Mouse (Mus musculus) stomach, postnatal 0 days (tissue): ENCODE data around the gene Tspan2. TPM values are rescaled to one million over a fixed set of nuclear protein-coding genes. Genes with fewer than 3 reads are reported as not detected.

Source experiments
- ATAC-seq: fragments of 200-750 bp; cut with Nextera tagmentation; 2 replicates; pipeline ENCODE4 v1.8.0; 2017; ENCODE audit not compliant: low FRiP score, low TSS enrichment
- DNase-seq: peaks from one replicate; pipeline ENCODE4 v3.0.0-alpha.2; 2016; ENCODE audit warnings: low spot score
- H3K27ac ChIP-seq: fragments of 300-500 bp; sonication (generic); replicated peaks from 2 replicates; pipeline ENCODE4 v1.5.1; 2014; ENCODE audit warnings: mild to moderate bottlenecking, control low read depth
- H3K27me3 ChIP-seq: fragments of 300-500 bp; sonication (generic); 2 replicates; pipeline ENCODE4 v1.6.1; 2014; ENCODE audit warnings: low read length; ENCODE audit not compliant: control insufficient read depth, insufficient read depth
- H3K36me3 ChIP-seq: fragments of 300-500 bp; sonication (generic); 2 replicates; pipeline ENCODE4 v1.6.1; 2014; ENCODE audit warnings: low read length, mixed read lengths; ENCODE audit not compliant: control insufficient read depth, insufficient read depth
- H3K4me1 ChIP-seq: fragments of 300-500 bp; sonication (generic); replicated peaks from 2 replicates; pipeline ENCODE4 v1.6.1; 2014; ENCODE audit warnings: antibody characterized with exemption; ENCODE audit not compliant: control insufficient read depth, insufficient read depth
- H3K4me2 ChIP-seq: fragments of 300-500 bp; sonication (generic); replicated peaks from 2 replicates; pipeline ENCODE4 v1.6.1; 2014; ENCODE audit warnings: low read depth, mild to moderate bottlenecking, control low read depth, moderate library complexity
- H3K4me3 ChIP-seq: fragments of 300-500 bp; sonication (generic); 2 replicates; pipeline ENCODE4 v1.5.1; 2014; ENCODE audit warnings: low read depth, low read length, control low read depth
- H3K9ac ChIP-seq: fragments of 300-500 bp; sonication (generic); 2 replicates; pipeline ENCODE4 v1.6.1; 2014; ENCODE audit warnings: mild to moderate bottlenecking, low read length, control low read depth, mixed read lengths
- H3K9me3 ChIP-seq: fragments of 300-500 bp; sonication (generic); 2 replicates; pipeline ENCODE4 v1.6.1; 2016; ENCODE audit warnings: low read length; ENCODE audit not compliant: control insufficient read depth
- CTCF ChIP-seq: IDR thresholded peaks from 2 replicates; pipeline ENCODE4 v1.5.1; 2016; ENCODE audit warnings: antibody characterized with exemption, low read depth, mild to moderate bottlenecking, moderate library complexity
- EP300 ChIP-seq: optimal IDR thresholded peaks from 2 replicates; pipeline ENCODE3; 2016; ENCODE audit warnings: antibody characterized with exemption
- WGBS: fragments of 180-500 bp; shearing (Covaris S2); extraction: QIAGEN DNeasy Blood & Tissue Kit; methylation state at CpG from one replicate; pipeline ENCODE4 v1.1.7; 2014; 5-methylcytosine and 5-hydroxymethylcytosine counted together
- polyA plus RNA-seq: library from polyadenylated mRNA; unstranded; fragments of >200 nt; fragmentation: Nextera tagmentation; extraction: Ambion mirVana; gene quantifications from 2 replicates; pipeline ENCODE4 v1.2.1, GENCODE M21; 2015

Tspan2 gene
- polyA plus RNA-seq, 1 experiment from 2014 or later = 20.7 TPM

DNA sequence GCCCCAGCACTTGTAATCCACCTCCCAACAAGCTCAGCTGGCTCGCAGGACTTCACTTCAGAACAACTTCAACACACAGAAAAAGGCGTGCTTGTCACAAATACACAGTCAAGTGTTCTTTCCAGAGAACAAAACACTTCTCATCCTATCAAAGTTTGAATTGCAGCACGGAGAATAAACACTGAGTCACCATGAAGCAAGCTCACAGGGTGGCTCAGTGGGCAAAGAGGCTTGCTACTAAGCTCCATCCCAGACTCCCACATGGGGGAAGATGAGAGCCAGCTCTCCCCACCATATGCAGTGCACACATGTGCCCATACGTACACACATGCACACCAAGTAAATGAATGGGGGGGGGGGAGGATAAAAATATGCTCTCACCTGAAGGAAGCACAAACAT, 8.9 kb downstream of the Tspan2 start:
- no peak overlapping the region for H3K4me3 ChIP-seq
- DNase-seq (peak; percentile 45), ATAC-seq (peak; percentile 70)
- H3K4me1 ChIP-seq = peaks cover 6% of the 10 kb centered on the region
- TF ChIP-seq CTCF (no peak), EP300 (no peak)
- peak overlapping the region; percentile 82 for H3K27ac ChIP-seq
- 46% methylated on average over 4 of the region's 4 CpGs for WGBS
- H3K4me2 ChIP-seq = peak overlapping the region; percentile 8; the same call in 1 of the 2 replicates
- H3K36me3 ChIP-seq = no peaks in the 10 kb centered on the region
- no peak overlapping the region for H3K9ac ChIP-seq
- H3K27me3 ChIP-seq = no peaks in the 10 kb centered on the region
- H3K9me3 ChIP-seq = no peaks in the 10 kb centered on the region

DNA sequence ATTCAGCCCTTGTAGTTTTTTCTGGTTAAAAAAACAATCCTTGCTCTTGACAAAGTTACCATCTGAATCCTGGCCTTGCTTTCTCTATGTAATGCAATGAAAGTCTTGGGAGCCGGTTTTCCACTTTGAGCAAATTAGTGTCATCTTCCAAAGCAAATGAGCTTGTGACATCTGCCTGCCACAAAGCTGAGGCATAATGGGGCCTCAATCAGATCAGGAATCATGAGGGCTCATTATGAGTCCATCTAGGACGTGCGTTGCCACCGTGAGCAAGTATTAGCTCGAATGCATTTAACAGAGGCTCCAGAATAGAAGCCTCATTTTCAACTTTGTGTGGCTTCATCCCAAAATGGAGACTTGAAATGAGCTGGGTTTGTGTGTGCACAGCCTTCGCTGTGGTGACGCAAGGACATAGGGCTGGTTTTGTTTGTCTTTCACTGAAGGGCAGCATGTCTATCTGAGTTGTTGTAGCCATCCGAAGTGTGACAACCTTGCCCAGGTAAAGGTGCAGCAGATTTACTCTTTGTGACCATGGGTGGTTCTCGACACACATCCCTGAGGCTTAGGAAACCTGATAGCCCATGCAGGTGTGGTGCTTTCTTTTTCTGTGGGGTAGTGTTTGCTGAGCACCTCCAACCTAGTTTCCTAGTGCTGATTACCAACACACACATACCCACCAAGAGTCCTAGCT, 9.6 kb downstream of the Tspan2 start:
- peak; percentile 85 for ATAC-seq
- Histone ChIP-seq H3K4me3 (no peak overlapping the region), H3K4me1 (peaks cover 6% of the 10 kb centered on the region; the same call in 1 of the 2 replicates), H3K27ac (peak overlapping the region; percentile 81), H3K9me3 (no peaks in the 10 kb centered on the region), H3K36me3 (no peaks in the 10 kb centered on the region), H3K4me2 (no peak overlapping the region), H3K27me3 (no peaks in the 10 kb centered on the region), H3K9ac (no peak overlapping the region)
- 74% methylated on average over 9 of the region's 9 CpGs for WGBS
- TF ChIP-seq EP300 (no peak), CTCF (no peak)
- DNase-seq = peak; percentile 59

DNA sequence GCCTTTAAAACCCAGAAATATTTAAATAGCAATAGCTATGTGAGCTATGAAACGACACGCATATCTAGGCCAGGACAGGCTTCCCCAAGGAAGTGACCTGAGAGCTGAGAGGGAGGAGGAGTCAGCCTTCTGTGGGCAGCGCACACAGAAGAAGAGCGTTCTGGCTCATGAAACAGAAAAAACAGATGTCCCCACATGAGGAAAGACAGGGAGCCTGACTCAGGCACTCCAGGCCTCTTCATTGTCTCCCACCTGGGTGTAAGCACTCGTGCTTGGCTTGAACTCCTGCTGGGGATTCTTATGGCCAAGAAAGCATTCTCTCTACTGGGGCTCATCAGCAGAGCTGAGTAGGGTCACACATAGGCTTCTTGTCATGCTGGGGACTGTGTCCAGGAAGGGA, 10.3 kb downstream of the Tspan2 start:
- Histone ChIP-seq H3K27me3 (no peaks in the 10 kb centered on the region), H3K4me3 (no peak overlapping the region), H3K36me3 (no peaks in the 10 kb centered on the region), H3K4me2 (no peak overlapping the region), H3K27ac (peak overlapping the region; percentile 76), H3K4me1 (peaks cover 6% of the 10 kb centered on the region; the same call in 1 of the 2 replicates), H3K9me3 (no peaks in the 10 kb centered on the region), H3K9ac (no peak overlapping the region)
- DNase-seq = no peak
- TF ChIP-seq EP300 (no peak), CTCF (no peak)
- peak; percentile 39 for ATAC-seq
- 27% methylated on average over 5 of the region's 5 CpGs for whole genome bisulfite sequencing

DNA sequence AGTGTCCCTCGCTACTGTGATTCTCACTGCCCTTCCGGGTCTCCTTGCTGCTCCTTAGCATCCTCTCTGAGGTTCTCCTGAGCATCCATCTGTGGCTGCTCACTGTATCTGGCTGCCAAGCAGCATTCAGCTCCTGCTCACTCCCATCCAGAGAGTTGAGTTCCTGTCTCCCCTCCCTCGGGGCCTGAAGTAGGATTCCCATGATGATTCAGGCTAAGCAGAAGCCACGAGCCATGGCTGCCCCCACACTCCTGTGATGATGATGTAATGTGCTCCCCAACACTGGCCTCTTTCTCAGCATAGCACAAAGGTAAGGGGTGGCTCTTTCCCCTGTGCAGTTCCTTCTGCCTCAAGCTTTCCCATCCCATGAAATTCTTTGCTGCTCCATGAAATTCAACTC, 11.8 kb downstream of the Tspan2 start:
- Histone ChIP-seq H3K4me3 (no peak overlapping the region), H3K4me1 (peaks cover 6% of the 10 kb centered on the region; the same call in 1 of the 2 replicates), H3K4me2 (no peak overlapping the region), H3K36me3 (no peaks in the 10 kb centered on the region), H3K27ac (no peak overlapping the region), H3K27me3 (no peaks in the 10 kb centered on the region), H3K9me3 (no peaks in the 10 kb centered on the region), H3K9ac (no peak overlapping the region)
- DNase-seq = no peak
- TF ChIP-seq CTCF = no peak
- TF ChIP-seq EP300 = no peak
- ATAC-seq = no peak
- WGBS = 77% methylated on average over 4 of the region's 4 CpGs

GRCm38 (mm10) chr3:102748038-102748437, 13.7 kb downstream of the Tspan2 start:
- Histone ChIP-seq H3K9me3 (no peaks in the 10 kb centered on the region), H3K4me3 (no peak overlapping the region), H3K4me1 (0 out of 2 replicates have a peak, but pooled peaks cover 2% of the 10 kb centered on the region), H3K27ac (no peak overlapping the region), H3K9ac (no peak overlapping the region), H3K4me2 (no peak overlapping the region), H3K27me3 (no peaks in the 10 kb centered on the region), H3K36me3 (no peaks in the 10 kb centered on the region)
- DNase-seq = no peak
- TF ChIP-seq EP300 (no peak), CTCF (no peak)
- 80% methylated on average over 3 of the region's 3 CpGs for WGBS
- no peak for ATAC-seq

DNA sequence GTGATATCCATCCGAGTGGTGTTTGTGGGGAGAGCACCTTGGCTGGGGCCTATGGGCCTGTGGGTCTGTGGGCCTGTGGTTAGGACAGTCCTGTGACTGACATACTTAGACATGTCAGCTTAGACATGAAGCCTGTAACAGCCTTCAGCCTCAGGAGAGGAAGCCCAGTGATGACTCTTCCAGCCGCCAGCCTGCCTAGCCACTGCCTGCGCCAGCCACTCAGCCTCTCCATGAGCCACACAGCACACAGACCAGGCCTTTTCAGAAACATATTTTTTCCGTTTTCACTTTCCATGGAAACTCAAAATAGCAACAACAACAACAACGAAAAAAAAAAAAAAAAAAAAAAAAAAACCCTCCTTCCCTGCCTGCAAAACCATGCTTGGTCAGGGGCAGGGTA, 14.4 kb downstream of the Tspan2 start:
- TF ChIP-seq CTCF = no peak
- TF ChIP-seq EP300 = no peak

More for the DNA sequence above, 14.4 kb downstream of the Tspan2 start:
- Histone ChIP-seq H3K9ac (no peak overlapping the region), H3K9me3 (no peaks in the 10 kb centered on the region), H3K4me2 (no peak overlapping the region), H3K27me3 (no peaks in the 10 kb centered on the region), H3K36me3 (no peaks in the 10 kb centered on the region), H3K27ac (no peak overlapping the region), H3K4me1 (0 out of 2 replicates have a peak, but pooled peaks cover 2% of the 10 kb centered on the region), H3K4me3 (no peak overlapping the region)
- ATAC-seq (no peak), DNase-seq (no peak)
- WGBS = 85% methylated on average over 5 of the region's 5 CpGs
